Mouse (Mus musculus) hindbrain, postnatal 0 days (tissue): ENCODE data around the gene Mea1. TPM values are rescaled to one million over a fixed set of nuclear protein-coding genes. Genes with fewer than 3 reads are reported as not detected.

ENCODE experiments used
- ATAC-seq: fragments of 200-750 bp; cut with Nextera tagmentation; 2 replicates; pipeline ENCODE4 v1.8.0; 2017; ENCODE audit warnings: mild to moderate bottlenecking, moderate TSS enrichment, moderate library complexity
- DNase-seq: peaks from one replicate; pipeline ENCODE4 v3.0.0-alpha.2; 2015; ENCODE audit warnings: low spot score
- H3K27ac ChIP-seq: fragments of 300-500 bp; sonication (generic); 2 replicates; pipeline ENCODE4 v1.5.1; 2014; ENCODE audit warnings: mild to moderate bottlenecking
- H3K27me3 ChIP-seq: fragments of 300-500 bp; sonication (generic); 2 replicates; pipeline ENCODE4 v1.6.1; 2014; ENCODE audit warnings: low read length, mixed read lengths; ENCODE audit not compliant: insufficient read depth
- H3K36me3 ChIP-seq: fragments of 300-500 bp; sonication (generic); 2 replicates; pipeline ENCODE4 v1.6.1; 2014; ENCODE audit warnings: low read length, mixed read lengths; ENCODE audit not compliant: insufficient read depth
- H3K4me1 ChIP-seq: fragments of 300-500 bp; sonication (generic); 2 replicates; pipeline ENCODE4 v1.6.1; 2014; ENCODE audit warnings: antibody characterized with exemption, low read length, mixed read lengths; ENCODE audit not compliant: insufficient read depth
- H3K4me2 ChIP-seq: fragments of 300-500 bp; sonication (generic); 2 replicates; pipeline ENCODE4 v1.6.1; 2014; ENCODE audit warnings: low read depth, mild to moderate bottlenecking, low read length, moderate library complexity, mixed read lengths
- H3K4me3 ChIP-seq: fragments of 300-500 bp; sonication (generic); 2 replicates; pipeline ENCODE4 v1.5.1; 2014; ENCODE audit warnings: low read length
- H3K9ac ChIP-seq: fragments of 300-500 bp; sonication (generic); replicated peaks from 2 replicates; pipeline ENCODE4 v1.6.1; 2014; ENCODE audit warnings: mild to moderate bottlenecking, low read length, moderate library complexity, mixed read lengths
- H3K9me3 ChIP-seq: fragments of 300-500 bp; sonication (generic); 2 replicates; pipeline ENCODE4 v1.6.1; 2016; ENCODE audit warnings: low read length, mixed read lengths
- CTCF ChIP-seq: IDR thresholded peaks from 2 replicates; pipeline ENCODE4 v1.5.1; 2016; ENCODE audit warnings: antibody characterized with exemption, control low read depth, low read depth
- WGBS: fragments of 180-500 bp; shearing (Covaris S2); extraction: QIAGEN DNeasy Blood & Tissue Kit; methylation state at CpG from one replicate; pipeline ENCODE4 v1.1.7; 2014; 5-methylcytosine and 5-hydroxymethylcytosine counted together
- polyA plus RNA-seq: library from polyadenylated mRNA; unstranded; fragments of >200 nt; fragmentation: Nextera tagmentation; extraction: Ambion mirVana; gene quantifications from 2 replicates; pipeline ENCODE4 v1.2.1, GENCODE M21; 2015
- total RNA-seq: library from RNA; depleted of rRNA; stranded (reverse); fragments of >200 nt; gene quantifications from 2 replicates; pipeline ENCODE4 v1.2.3, GENCODE M21; 2014

Gene Mea1
- total and polyA plus RNA-seq, 2 experiments from 2014 or later = 135 to 325 TPM

GRCm38 (mm10) chr17:46650232-46651031 lies 28.2 kb upstream of the Mea1 start, which contains the start of gene Cul7:
TSS of gene Cul7 (plus strand) at chr17:46650337.
- WGBS = under 1% methylated on average over 55 of the region's 58 CpGs

DNA sequence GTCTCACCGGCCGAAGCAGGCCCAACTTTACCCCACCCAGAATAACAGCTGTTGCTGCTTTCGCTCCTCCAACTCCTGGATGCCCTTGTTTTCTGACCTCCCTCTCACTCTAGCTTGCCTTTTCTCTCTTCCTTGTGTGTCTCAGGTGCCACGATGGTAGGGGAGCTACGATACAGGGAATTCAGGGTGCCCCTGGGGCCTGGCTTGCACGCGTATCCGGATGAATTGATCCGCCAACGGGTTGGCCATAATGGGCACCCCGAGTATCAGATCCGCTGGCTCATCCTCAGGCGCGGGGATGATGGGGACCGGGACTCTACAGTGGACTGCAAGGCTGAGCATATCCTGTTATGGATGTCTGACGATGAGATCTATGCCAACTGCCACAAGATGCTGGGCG lies 27.3 kb upstream of the Mea1 start:
- Histone ChIP-seq H3K4me2 (peak overlapping the region; percentile 95), H3K4me3 (peak overlapping the region; percentile 60), H3K4me1 (peaks cover 15% of the 10 kb centered on the region), H3K27ac (peak overlapping the region; percentile 97; the same call in 1 of the 2 replicates), H3K9ac (peak overlapping the region; percentile 90), H3K36me3 (peaks cover 15% of the 10 kb centered on the region), H3K9me3 (no peaks in the 10 kb centered on the region), H3K27me3 (no peaks in the 10 kb centered on the region)
- no peak for ATAC-seq
- no peak for TF ChIP-seq CTCF
- DNase-seq = no peak
- WGBS = 70% methylated on average over 17 of the region's 17 CpGs

More at GRCm38 (mm10) chr17:46650232-46651031, 28.2 kb upstream of the Mea1 start, which contains the start of gene Cul7:
- H3K4me2 ChIP-seq = peak within 1 kb of the TSS; percentile 95
- peaks cover 16% of the 10 kb centered on the region for H3K4me1 ChIP-seq
- H3K9ac ChIP-seq = peak within 1 kb of the TSS; percentile 90
- H3K27ac ChIP-seq = peak within 1 kb of the TSS; percentile 97
- peak; percentile 94 for ATAC-seq
- peak; percentile 97 for DNase-seq
- peaks cover 10% of the 10 kb centered on the region for H3K36me3 ChIP-seq
- peak within 1 kb of the TSS; percentile 60 for H3K4me3 ChIP-seq
- no peaks in the 10 kb centered on the region for H3K9me3 ChIP-seq
- no peaks in the 10 kb centered on the region for H3K27me3 ChIP-seq
- TF ChIP-seq CTCF = no peak

GRCm38 (mm10) chr17:46651755-46652547 lies 26.6 kb upstream of the Mea1 start:
- no peak for TF ChIP-seq CTCF
- H3K36me3 ChIP-seq = peaks cover 15% of the 10 kb centered on the region
- H3K9me3 ChIP-seq = no peaks in the 10 kb centered on the region
- peak overlapping the region; percentile 95 for H3K4me2 ChIP-seq
- H3K4me3 ChIP-seq = peak overlapping the region; percentile 60; the same call in 1 of the 2 replicates
- WGBS = 64% methylated on average over 20 of the region's 20 CpGs
- peaks cover 15% of the 10 kb centered on the region for H3K4me1 ChIP-seq
- DNase-seq (no peak), ATAC-seq (no peak)
- peak overlapping the region; percentile 90; the same call in 1 of the 2 replicates for H3K9ac ChIP-seq
- H3K27me3 ChIP-seq = no peaks in the 10 kb centered on the region
- H3K27ac ChIP-seq = no peak overlapping the region

DNA sequence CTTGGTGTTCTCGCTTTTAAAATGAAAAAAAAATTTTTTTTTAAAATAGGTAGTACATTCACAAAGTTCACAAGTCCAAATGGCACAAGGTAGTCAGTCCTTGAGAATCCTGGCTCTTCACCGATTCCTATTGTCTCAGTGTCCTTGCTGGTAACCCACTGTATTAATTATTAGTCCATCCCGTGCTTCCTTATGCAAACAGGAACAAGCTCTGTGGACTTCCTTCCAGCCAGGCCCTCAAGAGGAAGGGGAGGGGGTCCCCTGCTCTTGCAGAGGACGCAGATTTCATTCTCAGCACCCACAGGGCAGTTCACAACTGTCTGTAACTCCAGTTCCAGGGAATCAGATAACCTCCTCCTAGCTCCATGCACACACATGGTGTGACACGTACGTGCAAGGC lies 22.5 kb upstream of the Mea1 start:
- no peak for TF ChIP-seq CTCF
- Histone ChIP-seq H3K27ac (no peak overlapping the region), H3K4me3 (no peak overlapping the region), H3K9me3 (no peaks in the 10 kb centered on the region), H3K4me2 (no peak overlapping the region), H3K9ac (no peak overlapping the region), H3K4me1 (peaks cover 11% of the 10 kb centered on the region), H3K27me3 (no peaks in the 10 kb centered on the region), H3K36me3 (peaks cover 40% of the 10 kb centered on the region)
- WGBS = 83% methylated on average over 6 of the region's 6 CpGs
- DNase-seq = no peak
- no peak for ATAC-seq

GRCm38 (mm10) chr17:46661351-46661750 lies 17.2 kb upstream of the Mea1 start:
- Histone ChIP-seq H3K9me3 (no peaks in the 10 kb centered on the region), H3K4me1 (no peaks in the 10 kb centered on the region), H3K4me2 (no peak overlapping the region), H3K27me3 (no peaks in the 10 kb centered on the region), H3K4me3 (no peak overlapping the region), H3K9ac (no peak overlapping the region), H3K27ac (no peak overlapping the region), H3K36me3 (peaks cover 61% of the 10 kb centered on the region)
- DNase-seq (no peak), ATAC-seq (no peak)
- WGBS = 90% methylated on average over 9 of the region's 9 CpGs
- no peak for TF ChIP-seq CTCF

DNA sequence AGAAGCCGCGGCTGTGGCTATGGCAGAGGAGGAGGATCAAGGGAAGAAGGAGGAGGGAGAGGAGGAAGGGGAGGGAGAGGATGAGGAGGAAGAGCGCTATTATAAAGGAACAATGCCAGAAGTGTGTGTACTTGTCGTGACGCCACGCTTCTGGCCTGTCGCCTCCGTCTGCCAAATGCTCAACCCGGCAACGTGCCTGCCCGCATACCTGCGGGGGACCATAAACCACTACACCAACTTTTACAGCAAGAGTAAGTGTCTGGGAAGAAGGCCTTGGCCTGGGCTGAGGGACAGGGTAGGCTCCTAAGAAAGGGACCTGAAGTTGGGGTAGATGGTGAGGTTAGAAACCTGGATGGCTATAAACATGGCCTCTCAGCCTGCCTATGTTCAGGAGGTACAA lies 16.6 kb upstream of the Mea1 start:
- no peak overlapping the region for H3K4me2 ChIP-seq
- no peaks in the 10 kb centered on the region for H3K27me3 ChIP-seq
- H3K9me3 ChIP-seq = no peaks in the 10 kb centered on the region
- H3K9ac ChIP-seq = no peak overlapping the region
- TF ChIP-seq CTCF = no peak
- no peak overlapping the region for H3K27ac ChIP-seq
- no peak overlapping the region for H3K4me3 ChIP-seq
- H3K36me3 ChIP-seq = peaks cover 61% of the 10 kb centered on the region
- DNase-seq (no peak), ATAC-seq (no peak)
- H3K4me1 ChIP-seq = no peaks in the 10 kb centered on the region
- 84% methylated on average over 12 of the region's 12 CpGs for WGBS
